Mouse (Mus musculus): ENCODE measurements around the gene Hnf4a.
"Not testable (repeated sequence)": the region's sequence is repeated elsewhere in the genome, so short reads cannot be mapped to it uniquely, and the experiment has no call there.

Hnf4a gene

GRCm38 (mm10) chr2:163617874-163618273 is 111.3 kb downstream of the Hnf4a start:
- DNase-seq (ENCODE audit: low read depth, low spot score) = no peak

- DNase-seq (ENCODE audit: low read depth, low spot score) = no peak
Observed at GRCm38 (mm10) chr2:163620451-163620850, 113.8 kb downstream of the Hnf4a start.

DNA sequence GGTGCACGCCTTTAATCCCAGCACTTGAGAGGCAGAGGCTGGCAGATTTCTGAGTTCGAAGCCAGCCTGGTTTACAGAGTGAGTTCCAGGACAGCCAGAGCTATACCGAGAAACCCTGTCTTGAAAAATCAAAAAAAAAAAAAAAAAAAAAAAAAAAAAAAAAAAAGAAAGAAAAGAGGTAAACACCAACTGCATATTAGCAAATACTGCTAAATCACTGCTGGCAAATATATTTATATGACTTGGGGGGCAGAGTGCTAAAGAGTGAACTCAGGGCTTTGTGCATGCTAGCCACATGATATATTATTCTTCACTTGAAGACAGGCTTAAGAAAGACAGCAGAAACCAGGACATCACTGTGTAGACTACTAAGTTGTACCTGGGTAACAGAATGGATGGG is 114.8 kb downstream of the Hnf4a start:
- not testable (repeated sequence) for DNase-seq (ENCODE audit: low read depth, low spot score)

All from telencephalon, adult 2 months (tissue).